Mouse (Mus musculus) olfactory bulb, adult 2 months (tissue): ENCODE results near the gene Tmigd1.

Source experiments
- CTCF ChIP-seq: fragments of 200-500 bp; IDR thresholded peaks from 2 replicates; pipeline ENCODE4 v1.5.1; 2012; ENCODE audit warnings: low read depth, mild to moderate bottlenecking, low read length, moderate library complexity; ENCODE audit not compliant: insufficient read depth
- POLR2A ChIP-seq: fragments of 200-500 bp; IDR thresholded peaks from 2 replicates; pipeline ENCODE4 v1.6.1; 2012; ENCODE audit warnings: mild to moderate bottlenecking, low read depth, low read length, moderate library complexity; ENCODE audit not compliant: insufficient read depth

DNA sequence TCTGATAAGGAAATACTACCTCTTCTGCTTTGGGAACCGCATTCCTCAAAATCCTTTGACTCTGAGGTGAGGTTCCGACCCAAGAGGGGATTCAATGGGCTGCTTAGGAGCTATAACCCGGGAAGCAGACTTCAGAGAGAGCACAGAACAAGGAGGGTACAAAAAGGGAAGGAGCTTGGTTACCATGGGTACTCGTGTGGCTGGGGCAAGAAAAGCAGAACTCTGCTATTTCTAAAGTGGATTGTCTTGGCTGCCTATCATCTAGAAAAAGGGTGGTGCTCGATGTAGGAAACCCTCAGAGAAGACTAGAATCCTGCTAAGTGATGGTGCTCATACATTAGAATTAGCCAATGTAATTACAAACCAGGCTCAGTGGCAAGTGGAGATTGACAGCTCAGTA, 42.7 kb upstream of the Tmigd1 start:
- TF ChIP-seq CTCF (no peak), POLR2A (no peak)
